Mouse (Mus musculus): ENCODE measurements around the gene Nckipsd.

Nckipsd gene

DNA sequence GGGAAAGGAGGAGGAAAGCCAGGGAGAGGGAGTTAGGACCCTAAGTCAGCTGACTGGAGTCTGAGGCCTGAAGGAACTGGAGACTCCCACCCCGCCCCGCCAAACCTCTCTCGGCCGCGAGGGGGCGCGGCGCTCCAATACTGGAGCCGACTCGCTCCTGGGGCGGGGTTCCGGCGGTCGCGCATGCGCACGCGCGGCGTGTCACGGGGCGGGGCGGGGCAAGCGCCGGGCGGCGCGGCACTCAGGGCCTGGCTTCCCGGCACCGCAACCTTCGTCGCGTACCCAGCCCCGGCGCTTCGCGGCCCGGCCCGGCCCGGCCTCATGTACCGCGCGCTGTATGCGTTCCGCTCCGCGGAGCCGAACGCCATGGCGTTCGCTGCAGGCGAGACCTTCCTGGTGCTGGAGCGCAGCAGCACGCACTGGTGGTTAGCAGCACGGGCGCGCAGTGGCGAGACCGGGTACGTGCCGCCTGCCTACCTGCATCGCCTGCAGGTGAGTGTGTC, at the start of gene Nckipsd:
Nckipsd (plus strand) TSS at position 206 of the 503 bp plus-strand sequence.
- DNase-seq (ENCODE audit: low spot score in 2 of 2): peak; percentile 90 to 95

- no peak for DNase-seq (ENCODE audit: low spot score in 2 of 2)
Measured at GRCm38 (mm10) chr9:108759121-108759520, 49.0 kb upstream of the Nckipsd start.

- no peak for DNase-seq (ENCODE audit: low spot score in 2 of 2)
Measured at GRCm38 (mm10) chr9:108759805-108760204, 48.4 kb upstream of the Nckipsd start.

- no peak for DNase-seq (ENCODE audit: low spot score in 2 of 2)
Measured at GRCm38 (mm10) chr9:108761561-108761960, 46.6 kb upstream of the Nckipsd start.

GRCm38 (mm10) chr9:108764971-108765370, 43.2 kb upstream of the Nckipsd start:
- no peak for DNase-seq (ENCODE audit: low spot score in 2 of 2)

DNA sequence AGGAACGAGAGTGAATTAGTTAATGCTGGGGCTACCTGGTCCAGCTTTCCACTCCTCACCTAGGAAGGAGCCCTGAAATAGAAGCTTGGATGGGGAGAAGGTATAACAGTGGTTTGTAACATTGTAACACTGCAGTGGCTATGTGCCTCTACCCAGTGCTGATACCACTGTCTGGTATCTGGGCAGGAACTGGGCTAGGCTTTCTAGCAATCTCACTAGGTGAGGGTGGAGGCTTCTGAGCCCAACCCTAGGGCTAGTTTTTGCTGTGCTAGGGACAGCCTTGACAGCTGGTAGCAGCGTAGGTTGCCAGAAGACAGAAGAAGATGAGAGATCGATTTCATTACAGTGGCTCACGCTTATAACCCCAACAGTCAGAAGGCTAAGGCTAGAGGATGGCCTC, 31.6 kb upstream of the Nckipsd start:
- DNase-seq (ENCODE audit: low spot score in 2 of 2): no peak

- DNase-seq (ENCODE audit: low spot score in 2 of 2): no peak
Measured at GRCm38 (mm10) chr9:108777276-108777675, 30.9 kb upstream of the Nckipsd start.

DNA sequence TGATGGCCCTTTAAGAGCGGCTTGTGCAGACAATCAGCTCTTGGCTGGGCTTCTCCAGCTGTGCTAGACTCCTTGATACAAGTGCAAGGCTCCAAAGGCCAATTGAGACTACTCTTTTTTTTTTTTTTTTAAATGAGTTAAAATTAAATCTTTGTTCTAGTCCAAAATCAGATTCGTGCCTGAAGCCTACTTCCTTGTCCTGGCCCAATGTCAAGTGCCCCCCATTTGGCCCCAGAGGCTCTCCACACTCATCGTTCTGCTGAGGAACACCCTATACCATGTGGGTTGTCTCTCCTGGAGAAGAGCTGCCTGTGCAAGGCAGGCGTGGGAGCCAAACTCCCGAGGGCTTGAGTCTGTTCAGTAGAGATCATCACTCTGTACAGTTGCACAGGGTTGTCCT, 27.2 kb upstream of the Nckipsd start:
- no peak for DNase-seq (ENCODE audit: low spot score in 2 of 2)

GRCm38 (mm10) chr9:108781891-108782290, 26.3 kb upstream of the Nckipsd start:
- DNase-seq (ENCODE audit: low spot score in 2 of 2): no peak

- no peak for DNase-seq (ENCODE audit: low spot score in 2 of 2)
Measured at GRCm38 (mm10) chr9:108782836-108783547, 25.2 kb upstream of the Nckipsd start.

- peak; percentile 86 to 94 for DNase-seq (ENCODE audit: low spot score in 2 of 2)
Measured at GRCm38 (mm10) chr9:108783548-108784463, 24.4 kb upstream of the Nckipsd start, which contains the start of gene Ip6k2. Gene Ip6k2 (plus strand): TSS chr9:108783796.

GRCm38 (mm10) chr9:108785416-108785815, 22.8 kb upstream of the Nckipsd start:
- no peak for DNase-seq (ENCODE audit: low spot score in 2 of 2)

DNA sequence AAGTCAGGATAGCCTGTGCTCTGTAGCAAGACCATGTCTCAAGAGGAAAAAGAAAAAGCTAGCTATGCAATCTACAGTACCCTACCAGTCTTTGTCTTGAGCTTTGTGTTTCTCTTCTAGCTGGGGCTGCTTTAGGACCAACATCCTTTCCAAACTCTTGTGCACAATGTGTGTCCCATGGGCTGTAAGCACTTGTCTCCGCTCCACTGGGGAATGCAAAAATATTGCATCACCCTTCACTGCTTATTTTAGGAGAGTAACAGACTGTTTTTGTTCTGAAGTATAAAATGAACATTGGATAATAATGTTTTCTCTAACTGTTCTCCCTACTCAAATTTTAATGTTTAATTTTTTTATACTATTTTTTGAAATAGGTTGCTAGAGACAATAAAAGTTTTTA, 21.7 kb upstream of the Nckipsd start:
- DNase-seq (ENCODE audit: low spot score in 2 of 2): no peak

GRCm38 (mm10) chr9:108787080-108787479, 21.1 kb upstream of the Nckipsd start:
- DNase-seq (ENCODE audit: low spot score in 2 of 2): no peak

- DNase-seq (ENCODE audit: low spot score in 2 of 2): no peak
Measured at GRCm38 (mm10) chr9:108788713-108789112, 19.5 kb upstream of the Nckipsd start.

DNA sequence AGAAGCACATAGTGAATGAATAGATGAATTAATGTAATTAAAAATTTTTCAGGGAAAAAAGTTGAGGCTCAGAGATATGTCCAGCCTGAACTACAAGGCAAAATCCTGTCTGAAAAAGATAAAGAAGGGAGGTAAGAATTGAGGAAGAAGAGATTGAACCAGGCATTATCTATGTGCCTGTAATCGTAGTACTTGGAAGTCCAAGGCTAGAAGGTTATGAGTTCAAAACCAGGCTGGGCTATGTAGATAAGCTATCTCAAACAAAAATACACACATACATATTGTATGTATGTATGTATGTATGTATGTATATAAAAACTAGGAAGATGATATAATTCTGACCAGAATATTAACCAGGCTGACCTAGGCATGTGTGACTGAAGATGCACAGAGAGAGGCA, 15.9 kb upstream of the Nckipsd start:
- DNase-seq (ENCODE audit: low spot score in 2 of 2): no peak

- no peak for DNase-seq (ENCODE audit: low spot score in 2 of 2)
Measured at GRCm38 (mm10) chr9:108792730-108793129, 15.4 kb upstream of the Nckipsd start.

DNA sequence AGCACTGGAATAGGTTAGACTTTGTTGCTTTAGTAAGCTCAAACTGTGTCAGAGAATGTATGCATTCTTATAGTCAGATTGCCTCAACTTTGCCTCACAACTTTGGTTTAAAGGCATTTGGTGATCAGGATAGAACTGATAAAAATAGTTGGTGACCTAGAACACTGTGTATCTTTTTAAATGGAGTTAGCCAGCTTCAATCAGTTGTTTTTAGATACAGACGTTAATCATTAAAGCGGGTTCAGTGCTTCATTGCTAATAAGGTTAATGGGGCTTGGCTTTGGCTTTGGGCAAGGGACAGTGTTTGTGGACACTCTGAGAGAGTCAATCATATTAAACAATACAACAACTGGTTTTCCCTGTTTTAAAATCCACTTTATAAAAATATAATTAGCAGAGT, 12.9 kb upstream of the Nckipsd start:
- DNase-seq (ENCODE audit: low spot score in 2 of 2): no peak

DNA sequence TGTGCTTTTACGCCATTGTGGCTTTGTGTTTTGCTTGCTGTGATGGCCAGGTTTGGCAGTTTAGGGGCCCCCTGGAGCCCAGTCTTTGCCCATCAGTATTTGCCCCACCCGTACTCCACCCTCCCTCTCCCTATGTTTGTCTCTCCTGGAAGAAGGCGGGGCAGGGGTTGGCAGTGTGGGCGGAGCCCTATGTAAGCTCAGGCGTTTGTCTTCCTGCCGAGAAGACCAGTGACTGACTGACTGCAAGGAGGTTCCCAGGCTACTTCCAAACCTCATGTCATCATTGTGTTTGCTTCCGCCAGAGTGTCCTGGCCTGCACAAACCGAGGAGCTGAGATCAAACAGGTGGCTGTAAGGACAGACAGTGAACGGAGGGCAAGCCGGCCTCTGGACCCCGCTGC, 12.4 kb upstream of the Nckipsd start:
- DNase-seq (ENCODE audit: low spot score in 2 of 2): peak; percentile 50 to 61

GRCm38 (mm10) chr9:108796351-108796981, 11.7 kb upstream of the Nckipsd start:
- DNase-seq (ENCODE audit: low spot score in 2 of 2): no peak

DNA sequence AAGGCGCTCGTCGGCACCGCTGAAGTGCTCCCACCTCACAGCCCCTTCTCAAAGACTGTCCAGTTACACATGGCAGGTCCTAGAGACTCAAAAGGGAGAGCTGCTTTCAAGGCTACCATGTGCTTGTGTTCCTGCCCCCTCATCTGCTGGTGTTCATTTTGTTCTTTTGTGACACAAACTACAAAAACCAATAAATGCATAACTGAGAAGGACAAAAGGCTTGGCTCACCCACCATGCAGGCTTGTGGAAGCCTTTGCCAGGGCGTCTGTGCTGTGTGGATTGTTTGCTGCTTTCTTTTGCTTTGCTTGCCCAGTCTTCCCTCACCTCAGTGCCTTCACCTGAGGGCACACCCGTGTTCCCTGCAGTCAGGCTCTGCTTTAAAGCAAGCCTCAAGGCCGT, 10.7 kb upstream of the Nckipsd start:
- no peak for DNase-seq (ENCODE audit: low spot score in 2 of 2)

DNA sequence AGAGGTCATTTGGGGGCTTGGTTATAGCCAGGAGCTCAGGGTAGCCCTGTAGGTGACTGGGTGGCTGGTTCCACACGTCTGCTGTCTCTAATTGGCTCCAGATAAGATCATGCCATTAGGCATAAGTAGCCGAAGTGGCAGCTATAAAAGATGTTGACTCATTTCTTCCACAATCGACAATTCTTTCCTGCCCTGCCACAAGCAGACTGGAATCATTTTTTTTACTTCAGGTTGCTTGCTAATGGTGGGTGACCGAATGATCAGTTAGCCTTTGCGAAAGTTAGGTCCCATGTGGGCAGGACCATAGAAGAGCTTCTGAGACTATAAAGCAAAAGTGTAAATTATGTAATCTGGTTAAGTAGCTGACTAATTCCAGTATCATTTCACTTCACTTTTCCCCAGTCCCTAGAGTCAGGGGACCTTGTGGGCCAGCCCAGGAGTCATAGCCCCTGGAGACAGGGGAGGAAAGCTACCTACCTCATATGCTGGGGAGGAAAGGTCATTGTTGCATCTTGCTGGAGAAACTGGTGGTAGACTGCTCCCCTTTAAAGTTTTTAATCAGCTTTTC, 9.6 kb upstream of the Nckipsd start:
- DNase-seq (ENCODE audit: low spot score in 2 of 2): no peak

Measured in urinary bladder, adult 18-20 months (tissue).